Mouse (Mus musculus): ENCODE measurements around the gene Apmap.

DNA sequence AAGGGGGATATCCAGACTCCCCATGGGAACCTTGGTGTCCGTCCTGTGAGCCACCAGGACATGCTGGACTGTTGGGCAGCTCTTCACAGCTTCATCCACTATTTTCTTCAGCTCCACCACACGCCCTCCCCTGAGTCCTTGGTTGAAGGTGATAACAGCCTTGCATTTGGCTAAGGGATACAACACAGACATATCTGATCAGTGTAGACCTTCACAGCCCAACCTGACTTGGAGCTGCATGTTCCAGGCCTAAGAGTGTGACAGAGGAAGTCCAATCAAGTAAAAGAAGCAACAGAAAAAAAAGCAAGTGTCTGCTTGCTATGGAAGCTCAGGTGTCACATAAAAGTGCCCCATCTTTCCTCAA, 30.0 kb upstream of the Apmap start:
- TF ChIP-seq CTCF (IDR thresholded peaks at IDR 0.05; ENCODE audit: borderline replicate concordance, extremely low read depth, insufficient read depth, insufficient read length) = no peak
- no peak for TF ChIP-seq POLR2A (IDR thresholded peaks at IDR 0.05; ENCODE audit: borderline replicate concordance, extremely low read depth, insufficient read depth, insufficient read length, poor library complexity, severe bottlenecking)

Measured in brain, embryonic 14.5 days (tissue).